Mouse (Mus musculus) ovary, postnatal 14 days (tissue): ENCODE results near the gene Zdbf2.
"Not testable (repeated sequence)": the region's sequence is repeated elsewhere in the genome, so short reads cannot be mapped to it uniquely, and the experiment has no call there.

Experiments
- DNase-seq: peaks from one replicate; pipeline ENCODE4 v3.0.0; 2022; ENCODE audit warnings: low spot score

Gene Zdbf2

DNA sequence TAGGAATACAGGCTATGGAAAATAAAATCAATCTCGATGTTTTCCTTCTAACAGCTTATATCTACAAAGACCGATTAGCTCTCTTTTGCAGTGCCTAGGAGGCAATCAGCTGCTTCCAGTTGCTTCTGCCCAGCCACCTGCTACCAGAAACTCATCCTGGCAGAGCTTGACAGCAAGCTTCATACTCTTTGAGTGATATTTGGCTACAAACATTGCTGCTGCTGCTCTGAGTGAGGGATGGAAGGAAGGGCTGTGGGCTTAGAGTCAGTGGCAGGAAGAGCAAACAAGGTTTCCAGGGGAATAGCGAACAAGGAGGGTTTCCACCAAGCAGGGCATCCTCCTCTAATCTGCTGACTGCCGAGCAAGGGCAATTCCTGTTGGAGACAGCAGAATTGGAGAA lies 7.6 kb upstream of the Zdbf2 start:
- no peak for DNase-seq

DNA sequence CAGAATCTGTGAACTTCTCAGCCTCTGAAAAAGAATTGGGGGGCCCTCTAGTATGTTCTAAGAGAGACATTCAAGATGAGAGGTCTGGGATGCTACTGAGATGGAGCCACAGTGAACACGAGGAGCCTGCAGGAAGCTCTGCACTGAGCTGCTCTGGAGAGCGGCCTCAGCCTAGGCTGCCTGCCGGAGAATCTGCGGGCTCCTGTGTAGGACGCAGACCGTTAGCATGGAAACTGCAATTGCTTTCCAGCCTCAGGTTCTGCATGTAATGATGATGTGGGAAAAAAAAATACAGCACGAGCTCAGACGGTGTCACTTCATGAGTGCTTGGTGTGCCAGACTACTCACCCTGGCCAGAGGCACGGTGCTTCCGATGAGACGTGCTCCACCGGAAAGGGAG lies 6.9 kb upstream of the Zdbf2 start:
- DNase-seq = no peak

DNA sequence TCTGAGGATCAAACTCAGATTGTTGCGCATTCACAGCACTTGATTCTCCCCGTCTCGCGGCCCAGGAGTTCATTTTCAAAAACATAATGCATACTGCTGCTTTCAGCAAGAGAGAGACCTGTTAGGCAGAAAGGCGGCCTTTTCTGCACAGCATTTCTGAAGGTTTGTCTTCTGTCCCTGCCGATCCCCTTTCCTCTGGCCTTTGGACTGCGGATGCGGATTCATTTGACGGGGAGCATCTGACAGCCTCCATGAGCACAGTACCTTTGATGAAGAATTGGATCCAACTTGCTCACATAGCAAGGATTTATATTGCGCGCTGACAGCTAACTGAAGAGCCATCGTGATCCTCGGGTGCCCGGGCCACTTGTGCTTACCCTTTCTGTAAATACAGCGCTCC lies 6.3 kb upstream of the Zdbf2 start:
- no peak for DNase-seq

DNA sequence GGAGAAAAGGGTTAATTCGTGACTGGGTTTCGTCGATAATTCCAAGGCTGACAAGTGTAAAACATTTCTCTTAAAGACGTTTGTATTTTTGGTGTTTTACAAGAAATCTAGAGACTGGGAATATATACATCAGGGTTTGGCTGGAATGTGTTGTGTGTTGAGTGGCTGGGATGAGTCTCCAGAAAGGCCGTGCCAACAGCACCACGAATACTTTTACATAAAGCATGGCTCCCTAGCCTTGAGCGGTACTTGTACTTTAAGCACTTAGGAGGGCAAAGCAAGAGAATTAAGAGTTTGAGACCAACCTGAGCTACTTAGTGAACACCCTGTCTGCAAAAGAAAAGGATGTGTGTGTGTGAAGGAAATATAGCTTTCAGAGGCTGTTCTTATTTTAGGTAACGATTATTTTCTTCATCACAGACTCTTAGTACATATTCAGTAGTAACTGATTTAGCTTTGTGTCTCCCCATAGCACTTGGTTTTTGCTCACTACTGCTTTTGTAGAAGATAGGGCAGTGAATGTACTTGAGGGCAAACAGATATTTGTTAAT lies 865 bp upstream of the Zdbf2 start:
- no peak for DNase-seq

DNA sequence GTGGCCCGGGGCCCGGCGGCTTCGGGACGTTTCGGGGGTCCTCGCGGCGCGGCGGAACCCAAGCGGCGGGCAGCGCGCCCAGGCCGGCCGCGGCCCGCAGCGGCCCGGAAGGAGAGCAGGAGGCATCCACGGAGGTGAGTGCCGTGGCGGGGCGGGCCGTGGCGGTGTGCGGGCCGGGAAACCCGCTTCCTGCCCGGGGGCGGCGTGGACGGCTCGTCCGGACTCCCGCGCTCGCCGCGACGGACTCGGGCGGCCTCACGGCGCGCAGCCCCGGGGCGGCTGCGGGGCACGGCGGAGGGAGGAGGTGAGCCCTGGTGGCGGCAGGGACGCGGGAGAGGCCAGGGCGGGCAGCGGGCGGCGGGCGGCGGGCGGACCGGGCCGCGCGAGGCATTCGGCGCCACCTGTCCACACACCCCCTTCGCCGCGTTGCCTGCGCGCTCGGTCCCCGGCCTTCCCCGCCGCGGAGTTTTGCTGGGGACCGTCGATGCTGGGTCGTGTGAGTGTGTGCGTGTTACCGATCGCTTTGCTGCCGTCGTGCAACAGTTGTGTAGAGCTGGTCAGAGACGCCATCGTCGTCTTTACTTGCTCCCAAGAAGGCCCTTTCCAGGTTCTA lies 380 bp downstream of the Zdbf2 start:
- DNase-seq = no peak

DNA sequence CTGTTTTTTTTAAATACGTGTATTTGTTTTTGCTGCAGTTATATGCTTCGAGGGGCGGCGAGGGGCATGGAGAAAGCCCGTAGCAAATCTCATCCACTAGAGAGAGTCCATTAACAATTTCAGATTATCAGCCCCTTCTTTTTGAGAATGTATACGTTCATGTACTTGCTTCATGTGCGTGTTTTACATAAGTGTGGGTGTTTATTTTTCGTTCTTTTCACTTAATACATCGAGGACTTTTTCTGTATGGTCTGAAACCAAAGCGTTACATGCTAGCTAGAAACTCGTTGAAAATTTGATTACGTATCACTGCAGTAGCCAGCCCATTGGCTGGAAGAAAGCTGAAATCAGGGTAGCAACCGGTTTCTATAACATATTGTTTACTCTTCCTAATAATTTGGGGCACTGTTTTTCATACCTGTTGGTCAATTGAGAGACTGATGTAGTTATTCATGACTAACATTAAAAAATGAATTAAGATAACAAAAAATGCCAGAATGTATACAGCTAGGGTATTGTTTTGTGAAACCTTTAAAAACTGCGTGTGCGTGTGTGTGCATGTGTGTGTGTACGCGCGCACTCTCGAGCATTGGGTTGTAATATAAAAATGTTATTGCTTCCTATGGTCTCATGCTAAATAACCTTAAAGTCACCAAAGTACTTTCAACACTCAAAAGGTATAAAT lies 1.1 kb downstream of the Zdbf2 start:
- DNase-seq = no peak

DNA sequence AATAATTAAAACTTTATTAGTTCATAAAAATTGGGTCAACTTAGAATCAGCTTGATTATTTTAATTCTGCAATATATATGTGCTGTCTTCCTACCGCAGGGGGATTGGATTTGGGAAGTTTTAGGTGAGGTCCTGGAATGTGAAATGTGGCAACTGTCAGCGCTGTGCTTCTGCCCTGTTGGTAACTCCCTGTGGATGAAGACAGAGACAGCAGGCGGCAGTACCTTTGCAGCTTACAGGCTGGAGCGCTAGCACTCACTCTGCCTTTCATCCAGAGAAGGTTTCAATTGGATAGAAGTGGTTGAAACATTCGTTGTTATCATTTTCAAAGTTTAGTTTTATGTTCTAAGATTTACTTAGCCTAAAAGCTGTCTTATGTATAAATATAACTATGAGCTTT lies 5.0 kb downstream of the Zdbf2 start:
- no peak for DNase-seq

DNA sequence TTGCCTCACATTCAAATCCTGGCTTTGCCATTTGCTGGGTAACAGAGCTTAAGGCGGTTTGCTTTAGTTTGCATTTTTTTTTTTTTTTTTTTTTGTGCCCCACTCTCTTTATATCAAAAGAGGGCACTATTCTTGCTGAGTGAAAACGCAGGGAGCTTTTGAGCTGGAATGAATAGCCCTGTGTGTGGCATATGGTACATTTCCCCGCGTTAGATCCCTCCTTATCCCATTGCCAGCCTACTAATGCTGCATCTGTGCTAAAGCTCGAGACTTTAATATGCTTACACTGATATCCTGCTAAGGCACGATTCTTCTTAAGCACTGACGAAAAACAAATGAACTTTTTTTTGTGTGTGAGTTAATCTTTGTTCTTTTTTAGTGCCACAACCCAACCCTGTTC lies 20.9 kb downstream of the Zdbf2 start:
- DNase-seq = no peak

DNA sequence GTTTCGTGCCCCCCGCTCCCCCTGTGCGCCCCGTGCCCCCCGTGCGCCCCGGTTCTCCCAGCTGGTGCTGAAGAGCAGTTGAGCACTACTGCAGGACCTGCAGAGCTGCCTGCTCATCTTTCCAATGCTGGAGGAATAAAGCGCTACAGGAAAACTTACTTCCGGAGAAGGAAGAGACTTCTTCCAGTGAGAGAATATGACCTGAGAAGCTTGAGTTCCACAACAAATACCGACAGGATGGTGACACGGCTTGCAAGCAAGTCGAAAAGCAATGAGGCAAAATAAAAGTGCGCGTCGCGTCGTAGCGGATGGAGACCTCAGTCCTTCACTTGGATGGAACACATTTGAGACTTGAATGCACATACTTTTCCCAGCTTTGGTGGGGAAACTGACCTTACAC lies 36.6 kb downstream of the Zdbf2 start:
- no peak for DNase-seq

DNA sequence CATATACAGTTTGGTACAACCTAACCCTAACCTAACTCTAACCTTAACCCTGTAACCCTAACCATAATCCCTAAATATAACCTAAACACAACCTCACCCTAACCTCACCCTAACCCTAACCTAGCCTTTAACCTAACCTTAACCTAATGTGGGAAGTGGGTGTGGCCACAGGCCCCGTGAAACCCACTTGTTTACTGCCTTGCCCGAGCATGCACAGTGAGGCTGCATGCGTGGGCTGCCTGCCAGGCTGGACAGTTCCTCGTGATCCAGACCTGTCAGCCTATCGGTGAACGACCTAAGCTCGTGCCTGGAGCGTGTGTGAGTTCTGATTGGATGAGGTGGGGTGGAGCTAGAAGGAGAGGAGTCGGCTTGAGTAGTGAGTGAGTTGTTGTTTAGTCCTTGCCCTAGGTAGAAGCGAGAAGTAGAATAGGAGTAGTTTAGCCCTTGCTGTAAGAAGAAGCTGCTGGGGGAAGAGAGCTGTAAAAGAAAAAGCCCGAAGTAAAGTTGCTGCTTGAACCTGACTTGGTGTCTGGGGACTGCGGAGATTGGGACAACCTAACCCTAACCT lies 50.6 kb downstream of the Zdbf2 start:
- not testable (repeated sequence) for DNase-seq
